Mouse (Mus musculus): ENCODE measurements around the gene Negr1. TPM values are rescaled to one million over a fixed set of nuclear protein-coding genes. Genes with fewer than 3 reads are reported as not detected.

Gene Negr1
- polyA plus RNA-seq, 1 experiment: 93.8 TPM

GRCm38 (mm10) chr3:156882129-156882528 is 320.5 kb downstream of the Negr1 start:
- TF ChIP-seq POLR2A (IDR thresholded peaks at IDR 0.05; ENCODE audit: extremely low read depth, insufficient read depth, low read length) (no peak), CTCF (IDR thresholded peaks at IDR 0.05; ENCODE audit: extremely low read depth, insufficient read depth, low read length) (no peak)
- Histone ChIP-seq H3K4me3 (ENCODE audit: insufficient read depth, low read length) (no peak overlapping the region), H3K4me1 (ENCODE audit: control insufficient read depth, insufficient read depth, low read length) (no peaks in the 10 kb centered on the region), H3K27ac (ENCODE audit: insufficient read depth, low read length) (no peak overlapping the region)

GRCm38 (mm10) chr3:156883873-156884272 is 322.3 kb downstream of the Negr1 start:
- TF ChIP-seq POLR2A (IDR thresholded peaks at IDR 0.05; ENCODE audit: extremely low read depth, insufficient read depth, low read length): no peak
- TF ChIP-seq CTCF (IDR thresholded peaks at IDR 0.05; ENCODE audit: extremely low read depth, insufficient read depth, low read length): no peak
- Histone ChIP-seq H3K27ac (ENCODE audit: insufficient read depth, low read length) (no peak overlapping the region), H3K4me1 (ENCODE audit: control insufficient read depth, insufficient read depth, low read length) (no peaks in the 10 kb centered on the region), H3K4me3 (ENCODE audit: insufficient read depth, low read length) (no peak overlapping the region)

- TF ChIP-seq POLR2A (IDR thresholded peaks at IDR 0.05; ENCODE audit: extremely low read depth, insufficient read depth, low read length) (no peak), CTCF (IDR thresholded peaks at IDR 0.05; ENCODE audit: extremely low read depth, insufficient read depth, low read length) (no peak)
- Histone ChIP-seq H3K27ac (ENCODE audit: insufficient read depth, low read length) (no peak overlapping the region), H3K4me3 (ENCODE audit: insufficient read depth, low read length) (no peak overlapping the region), H3K4me1 (ENCODE audit: control insufficient read depth, insufficient read depth, low read length) (no peaks in the 10 kb centered on the region)
These were observed 324.1 kb downstream of the Negr1 start for GRCm38 (mm10) chr3:156885689-156886088.

GRCm38 (mm10) chr3:156886915-156887314 is 325.3 kb downstream of the Negr1 start:
- Histone ChIP-seq H3K4me3 (ENCODE audit: insufficient read depth, low read length) (no peak overlapping the region), H3K4me1 (ENCODE audit: control insufficient read depth, insufficient read depth, low read length) (no peaks in the 10 kb centered on the region), H3K27ac (ENCODE audit: insufficient read depth, low read length) (no peak overlapping the region)
- TF ChIP-seq POLR2A (IDR thresholded peaks at IDR 0.05; ENCODE audit: extremely low read depth, insufficient read depth, low read length): no peak
- no peak for TF ChIP-seq CTCF (IDR thresholded peaks at IDR 0.05; ENCODE audit: extremely low read depth, insufficient read depth, low read length)

GRCm38 (mm10) chr3:156890986-156891385 is 329.4 kb downstream of the Negr1 start:
- H3K4me1 ChIP-seq (ENCODE audit: control insufficient read depth, insufficient read depth, low read length): peaks cover 2% of the 10 kb centered on the region; the same call in 1 of the 2 replicates
- H3K4me3 ChIP-seq (ENCODE audit: insufficient read depth, low read length): no peak overlapping the region
- H3K27ac ChIP-seq (ENCODE audit: insufficient read depth, low read length): no peak overlapping the region
- TF ChIP-seq POLR2A (IDR thresholded peaks at IDR 0.05; ENCODE audit: extremely low read depth, insufficient read depth, low read length) (no peak), CTCF (IDR thresholded peaks at IDR 0.05; ENCODE audit: extremely low read depth, insufficient read depth, low read length) (no peak)

- Histone ChIP-seq H3K4me1 (ENCODE audit: control insufficient read depth, insufficient read depth, low read length) (peaks cover 2% of the 10 kb centered on the region; the same call in 1 of the 2 replicates), H3K4me3 (ENCODE audit: insufficient read depth, low read length) (no peak overlapping the region), H3K27ac (ENCODE audit: insufficient read depth, low read length) (no peak overlapping the region)
- TF ChIP-seq POLR2A (IDR thresholded peaks at IDR 0.05; ENCODE audit: extremely low read depth, insufficient read depth, low read length) (no peak), CTCF (IDR thresholded peaks at IDR 0.05; ENCODE audit: extremely low read depth, insufficient read depth, low read length) (no peak)
These were observed 333.7 kb downstream of the Negr1 start for GRCm38 (mm10) chr3:156895322-156895721.

- Histone ChIP-seq H3K4me1 (ENCODE audit: control insufficient read depth, insufficient read depth, low read length) (peaks cover 2% of the 10 kb centered on the region; the same call in 1 of the 2 replicates), H3K4me3 (ENCODE audit: insufficient read depth, low read length) (no peak overlapping the region), H3K27ac (ENCODE audit: insufficient read depth, low read length) (no peak overlapping the region)
- TF ChIP-seq POLR2A (IDR thresholded peaks at IDR 0.05; ENCODE audit: extremely low read depth, insufficient read depth, low read length) (no peak), CTCF (IDR thresholded peaks at IDR 0.05; ENCODE audit: extremely low read depth, insufficient read depth, low read length) (no peak)
These were observed 334.5 kb downstream of the Negr1 start for GRCm38 (mm10) chr3:156896106-156896505.

GRCm38 (mm10) chr3:156896552-156896951 is 335.0 kb downstream of the Negr1 start:
- H3K4me1 ChIP-seq (ENCODE audit: control insufficient read depth, insufficient read depth, low read length): peaks cover 2% of the 10 kb centered on the region; the same call in 1 of the 2 replicates
- no peak overlapping the region for H3K4me3 ChIP-seq (ENCODE audit: insufficient read depth, low read length)
- TF ChIP-seq CTCF (IDR thresholded peaks at IDR 0.05; ENCODE audit: extremely low read depth, insufficient read depth, low read length) (no peak), POLR2A (IDR thresholded peaks at IDR 0.05; ENCODE audit: extremely low read depth, insufficient read depth, low read length) (no peak)
- no peak overlapping the region for H3K27ac ChIP-seq (ENCODE audit: insufficient read depth, low read length)

- Histone ChIP-seq H3K4me1 (ENCODE audit: control insufficient read depth, insufficient read depth, low read length) (peaks cover 2% of the 10 kb centered on the region; the same call in 1 of the 2 replicates), H3K27ac (ENCODE audit: insufficient read depth, low read length) (no peak overlapping the region)
- TF ChIP-seq CTCF (IDR thresholded peaks at IDR 0.05; ENCODE audit: extremely low read depth, insufficient read depth, low read length) (no peak), POLR2A (IDR thresholded peaks at IDR 0.05; ENCODE audit: extremely low read depth, insufficient read depth, low read length) (no peak)
These were observed 339.5 kb downstream of the Negr1 start for GRCm38 (mm10) chr3:156901140-156901539.

GRCm38 (mm10) chr3:156903925-156904576 is 342.5 kb downstream of the Negr1 start:
- Histone ChIP-seq H3K4me3 (ENCODE audit: insufficient read depth, low read length) (no peak overlapping the region), H3K27ac (ENCODE audit: insufficient read depth, low read length) (no peak overlapping the region), H3K4me1 (ENCODE audit: control insufficient read depth, insufficient read depth, low read length) (peaks cover 2% of the 10 kb centered on the region; the same call in 1 of the 2 replicates)
- TF ChIP-seq CTCF (IDR thresholded peaks at IDR 0.05; ENCODE audit: extremely low read depth, insufficient read depth, low read length): no peak
- TF ChIP-seq POLR2A (IDR thresholded peaks at IDR 0.05; ENCODE audit: extremely low read depth, insufficient read depth, low read length): no peak

More at GRCm38 (mm10) chr3:156901140-156901539, 339.5 kb downstream of the Negr1 start:
- H3K4me3 ChIP-seq (ENCODE audit: insufficient read depth, low read length): no peak overlapping the region
